Mouse (Mus musculus) layer of hippocampus, adult 9-11 months (tissue): Measurements from ENCODE around the gene Orm2.
"Not testable (repeated sequence)": the region's sequence is repeated elsewhere in the genome, so short reads cannot be mapped to it uniquely, and the experiment has no call there.

Experiments used
- DNase-seq: peaks from one replicate; pipeline ENCODE4 v3.0.0; 2022

Gene Orm2

DNA sequence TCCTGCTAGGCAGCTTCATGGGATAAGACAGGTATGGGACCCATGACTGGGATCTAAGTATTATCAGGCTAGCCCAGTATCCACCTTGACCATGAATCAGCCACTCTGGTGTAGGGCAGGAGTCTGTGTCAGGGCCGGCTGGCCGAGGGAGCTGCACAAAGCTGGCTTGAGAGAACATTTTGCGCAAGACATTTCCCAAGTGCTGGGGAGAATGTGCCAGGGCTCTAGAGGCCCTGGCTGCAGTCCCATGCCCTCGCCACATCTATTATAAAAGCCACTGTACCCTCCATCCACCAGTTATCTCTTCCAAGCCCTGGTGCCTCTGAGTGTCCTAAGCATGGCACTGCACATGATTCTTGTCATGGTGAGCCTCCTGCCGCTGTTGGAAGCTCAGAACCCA lies at the start of gene Orm2:
Gene Orm2, plus strand, starts transcription at position 300 of the 400 bp plus-strand sequence.
- DNase-seq = no peak

- no peak for DNase-seq
These were observed 48.2 kb upstream of the Orm2 start for GRCm38 (mm10) chr4:63314063-63314462.

- DNase-seq = peak; percentile 29
These were observed 46.0 kb upstream of the Orm2 start for GRCm38 (mm10) chr4:63316076-63316746.

GRCm38 (mm10) chr4:63319566-63319965 lies 42.7 kb upstream of the Orm2 start:
- DNase-seq = not testable (repeated sequence)

DNA sequence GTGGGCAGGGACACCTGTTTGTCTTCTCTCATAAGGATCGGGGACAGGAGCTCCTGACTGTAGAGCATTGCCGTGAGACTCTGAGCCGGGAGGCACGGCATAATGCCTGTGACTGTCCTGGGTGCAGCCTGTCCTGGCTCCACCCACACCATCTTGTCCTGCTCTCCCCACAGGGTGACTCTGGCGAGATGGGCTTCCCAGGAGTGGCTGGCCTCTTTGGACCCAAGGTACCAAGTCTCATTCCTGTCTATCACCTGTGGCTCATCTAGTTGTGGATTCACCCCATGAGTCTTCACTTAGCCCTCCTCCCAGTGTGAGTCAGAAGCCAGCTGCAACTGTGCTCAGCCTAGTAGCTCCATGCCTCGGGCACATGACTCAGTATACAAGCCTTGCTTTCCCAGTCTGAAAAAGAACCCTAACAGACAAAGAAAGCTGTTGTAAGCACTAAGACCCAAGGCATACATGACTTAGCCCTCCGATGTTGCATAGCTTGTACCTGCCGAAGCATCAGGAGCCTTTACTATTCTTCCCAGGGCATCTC lies 38.9 kb upstream of the Orm2 start:
- DNase-seq = no peak

DNA sequence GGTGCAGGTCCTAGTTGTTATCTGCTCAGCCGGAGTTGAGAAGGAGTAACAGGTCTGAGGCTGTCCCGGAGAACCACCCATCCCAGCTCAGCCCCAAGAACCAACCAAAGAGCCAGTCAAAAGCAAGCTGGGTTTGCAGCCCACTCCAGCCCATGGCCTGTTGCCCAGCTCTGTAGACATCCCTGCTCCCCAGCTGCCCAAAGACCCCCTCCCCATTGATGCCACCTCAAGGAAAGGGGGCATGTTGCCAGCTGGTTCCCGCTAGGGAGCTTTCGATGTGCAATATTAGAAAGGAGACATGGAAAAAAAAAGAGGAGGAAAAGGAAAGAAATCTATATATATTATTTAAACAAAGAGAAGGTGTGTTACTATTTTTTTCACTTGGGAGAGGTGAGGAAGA lies 28.8 kb upstream of the Orm2 start:
- no peak for DNase-seq

- peak; percentile 13 for DNase-seq
These were observed 23.7 kb upstream of the Orm2 start for GRCm38 (mm10) chr4:63338414-63339076.

- DNase-seq = no peak
These were observed 19.8 kb upstream of the Orm2 start for GRCm38 (mm10) chr4:63342491-63342890.

DNA sequence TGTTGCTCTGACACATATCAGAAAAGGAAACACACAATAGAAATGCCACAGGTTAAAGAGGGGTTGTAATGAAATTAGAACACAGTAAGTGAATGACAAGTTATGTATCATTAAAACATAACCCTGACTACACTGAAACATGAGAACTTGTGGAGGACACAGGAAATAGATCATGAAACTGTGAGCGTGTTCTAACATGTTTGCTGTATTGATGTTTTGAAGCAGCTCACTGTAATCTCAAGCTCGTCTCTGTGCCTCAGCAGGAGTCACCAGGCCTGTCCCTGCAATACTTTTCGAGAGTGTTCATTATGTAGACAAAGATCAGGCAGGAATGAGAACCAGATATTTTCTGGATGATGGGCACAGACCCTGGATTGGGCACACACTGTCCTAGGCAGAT lies 18.6 kb upstream of the Orm2 start:
- DNase-seq = no peak

- no peak for DNase-seq
These were observed 18.0 kb upstream of the Orm2 start, which contains the start of gene Orm1 for GRCm38 (mm10) chr4:63344295-63344694. Gene Orm1 (plus strand): TSS chr4:63344560.

- no peak for DNase-seq
These were observed 17.0 kb upstream of the Orm2 start for GRCm38 (mm10) chr4:63345261-63345660.

DNA sequence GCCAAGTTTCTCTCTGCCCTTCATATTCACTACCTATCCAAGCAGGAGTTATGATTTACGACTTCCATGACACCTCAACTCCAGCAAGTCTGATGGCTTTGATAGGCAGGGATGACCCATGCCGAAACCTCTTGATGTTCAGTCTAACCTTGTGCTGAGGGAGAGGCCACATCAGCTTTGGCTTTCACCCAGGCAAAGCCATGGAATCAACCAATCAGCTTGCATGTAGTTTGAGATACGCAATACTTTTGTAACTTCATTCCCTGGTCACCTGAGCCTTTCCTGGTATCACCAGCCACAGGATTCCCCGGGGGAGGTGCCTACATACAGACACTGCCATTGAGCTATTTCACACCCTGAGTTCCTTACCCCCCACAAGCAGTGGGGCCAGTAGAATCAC lies 15.6 kb upstream of the Orm2 start:
- DNase-seq = no peak

DNA sequence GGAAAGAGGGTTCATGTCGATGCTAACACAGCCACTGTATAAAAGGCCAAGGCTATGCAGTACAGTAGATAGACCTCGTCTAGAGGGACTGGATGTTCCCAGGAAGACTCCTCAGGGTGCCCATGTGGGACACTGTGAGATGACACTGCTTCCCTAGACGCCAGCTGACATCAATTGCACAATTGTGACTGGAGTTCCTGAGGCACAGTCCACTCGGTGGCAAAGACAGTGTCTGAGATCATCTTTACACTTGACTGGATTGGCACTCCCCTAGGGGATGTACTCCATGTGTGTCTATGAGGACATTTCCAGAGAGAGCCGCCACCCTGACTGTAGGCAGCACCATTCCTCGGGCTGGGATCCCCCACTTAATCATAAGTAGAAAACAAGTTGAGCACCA lies 13.7 kb upstream of the Orm2 start:
- DNase-seq = no peak

DNA sequence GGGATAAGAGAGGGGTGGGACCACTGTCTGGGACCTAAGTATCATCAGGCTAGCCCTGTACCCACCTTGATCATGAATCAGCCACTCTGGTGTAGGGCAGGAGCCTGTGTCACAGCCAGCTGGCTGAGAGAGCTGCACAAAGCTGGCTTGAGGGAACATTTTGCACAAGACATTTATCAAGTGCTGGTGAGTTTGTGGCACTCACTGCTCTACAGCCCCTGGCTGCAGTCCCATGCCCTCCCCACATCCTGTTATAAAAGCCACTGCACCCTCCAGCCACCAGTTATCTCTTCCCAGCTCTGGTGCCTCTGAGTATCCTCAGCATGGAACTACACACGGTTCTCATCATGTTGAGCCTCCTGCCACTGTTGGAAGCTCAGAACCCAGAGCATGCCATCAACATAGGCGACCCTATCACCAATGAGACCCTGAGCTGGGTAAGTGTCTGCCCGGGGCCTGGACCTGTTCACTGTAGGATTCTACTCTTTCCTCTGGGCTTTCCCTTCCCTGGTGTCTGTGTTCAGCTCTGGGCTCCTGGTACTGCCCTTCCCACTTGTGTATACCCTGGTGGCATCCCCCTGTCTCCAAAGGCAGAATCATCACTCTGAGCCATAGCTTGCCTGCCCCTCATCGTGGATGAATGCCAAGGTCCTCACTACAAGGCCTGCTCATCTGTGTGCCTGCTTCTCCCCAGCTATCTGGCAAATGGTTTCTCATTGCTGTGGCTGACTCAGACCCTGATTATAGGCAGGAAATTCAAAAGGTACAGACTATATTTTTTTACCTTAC lies 6.2 kb upstream of the Orm2 start, which contains the start of gene Orm3:
Gene Orm3, plus strand, starts transcription at position 286 of the 789 bp plus-strand sequence.
- DNase-seq = no peak

DNA sequence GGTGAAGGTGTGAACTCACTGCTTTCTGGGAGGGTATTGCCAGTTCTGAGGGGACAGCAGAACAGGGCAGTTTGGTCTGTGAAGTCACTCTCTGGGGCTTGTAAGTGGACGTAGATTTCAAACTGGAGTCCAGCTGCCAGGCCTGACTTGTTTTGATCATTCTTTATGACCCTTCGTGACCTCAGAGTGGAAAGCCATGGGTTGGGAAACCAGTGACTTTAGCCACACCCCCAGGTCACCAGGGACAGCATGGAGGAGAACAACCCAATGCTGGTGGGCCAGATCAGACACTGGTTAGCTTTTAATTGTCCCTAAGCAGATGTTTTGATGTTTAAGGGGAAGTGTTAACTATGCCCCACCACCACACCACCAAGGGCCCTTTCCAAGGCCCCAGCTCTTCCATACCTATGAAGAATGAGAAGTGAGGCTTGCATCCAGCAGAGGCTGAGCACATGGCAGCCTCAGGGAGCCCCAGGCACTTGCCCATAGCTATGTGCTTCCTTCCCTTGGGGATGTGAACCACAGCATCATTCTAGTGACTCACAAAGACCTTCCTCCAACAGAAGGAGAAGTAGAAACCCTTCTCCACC lies 5.2 kb upstream of the Orm2 start:
- DNase-seq = no peak

DNA sequence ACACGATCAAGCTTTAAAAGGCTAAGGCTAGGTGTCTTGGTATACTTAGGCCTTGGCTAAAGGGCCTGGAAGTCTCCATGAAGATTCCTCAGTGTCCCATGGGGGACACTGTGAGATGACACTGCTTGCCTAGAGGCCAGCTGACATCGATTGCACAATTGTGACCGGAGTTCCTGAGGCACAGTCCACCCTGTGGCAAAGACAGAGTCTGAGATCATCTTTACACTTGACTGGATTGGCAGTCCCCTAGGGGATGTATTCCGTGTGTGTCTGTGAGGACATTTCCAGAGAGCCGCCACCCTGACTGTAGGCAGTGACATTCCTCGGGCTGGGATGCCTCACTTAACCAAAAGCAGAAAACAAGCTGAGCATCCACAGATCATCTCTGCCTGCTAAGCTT lies 2.4 kb upstream of the Orm2 start:
- no peak for DNase-seq

DNA sequence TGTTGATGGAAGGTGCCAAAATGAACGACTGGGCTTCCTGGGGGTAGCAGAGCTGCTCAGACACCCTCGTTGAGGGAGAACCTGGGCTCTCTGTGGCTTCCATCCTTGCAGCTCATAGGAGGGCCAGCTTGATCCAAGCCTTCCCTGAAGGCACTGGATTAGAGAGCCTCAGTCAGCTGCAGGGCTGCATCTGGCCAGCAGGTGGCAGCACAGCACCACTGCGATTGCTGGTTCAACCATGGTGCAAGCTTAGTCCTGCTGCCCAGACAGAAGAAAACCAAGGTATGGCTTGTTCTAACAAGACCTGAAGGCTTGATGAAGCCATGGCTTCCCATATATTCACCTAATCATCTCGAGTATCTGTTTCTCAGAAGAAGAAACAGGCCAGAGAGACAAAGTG lies 6.3 kb downstream of the Orm2 start:
- peak; percentile 74 for DNase-seq

- DNase-seq = no peak
These were observed 8.6 kb downstream of the Orm2 start for GRCm38 (mm10) chr4:63370897-63371296.

DNA sequence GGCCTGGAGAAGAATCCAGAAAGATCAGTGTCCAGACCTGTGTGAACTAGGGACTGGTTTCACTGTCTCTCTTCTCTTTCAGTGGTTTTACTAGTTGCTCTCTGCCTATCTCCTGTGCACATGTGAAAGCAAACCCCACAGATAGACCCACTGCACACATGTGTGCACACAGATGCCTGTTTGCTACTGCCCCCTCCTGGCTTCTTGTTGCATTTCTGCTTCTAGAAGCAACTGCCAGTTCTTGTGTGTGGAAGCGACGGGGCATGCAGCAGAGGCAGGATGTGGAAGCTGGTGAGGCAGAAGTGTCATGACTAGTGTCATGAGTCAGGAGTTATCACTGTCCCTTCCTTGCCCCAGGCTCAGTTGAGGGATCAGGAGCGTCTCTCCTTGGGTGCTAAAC lies 9.6 kb downstream of the Orm2 start:
- DNase-seq = no peak

DNA sequence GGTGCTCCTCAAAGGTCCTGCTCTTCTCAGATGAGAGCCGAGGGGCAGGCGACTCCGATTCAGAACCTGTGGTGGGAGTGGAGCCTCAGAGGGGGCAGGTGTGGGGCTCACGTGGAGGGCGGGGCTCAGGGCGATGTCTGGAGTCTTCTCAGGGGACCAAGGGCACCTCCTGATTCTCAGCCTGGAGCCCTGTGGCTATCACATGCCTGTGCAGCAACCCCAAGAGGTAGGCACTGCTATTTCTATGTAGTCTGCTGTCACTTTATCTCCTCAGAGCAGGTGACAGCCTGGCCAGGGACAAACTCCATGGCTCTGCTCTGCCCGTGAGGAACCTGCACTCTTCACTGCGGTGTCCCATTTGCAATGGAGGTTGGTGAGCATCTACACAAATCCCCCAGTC lies 11.2 kb downstream of the Orm2 start:
- no peak for DNase-seq

GRCm38 (mm10) chr4:63374331-63374730 lies 12.1 kb downstream of the Orm2 start:
- DNase-seq = no peak

GRCm38 (mm10) chr4:63375367-63375766 lies 13.1 kb downstream of the Orm2 start:
- no peak for DNase-seq

DNA sequence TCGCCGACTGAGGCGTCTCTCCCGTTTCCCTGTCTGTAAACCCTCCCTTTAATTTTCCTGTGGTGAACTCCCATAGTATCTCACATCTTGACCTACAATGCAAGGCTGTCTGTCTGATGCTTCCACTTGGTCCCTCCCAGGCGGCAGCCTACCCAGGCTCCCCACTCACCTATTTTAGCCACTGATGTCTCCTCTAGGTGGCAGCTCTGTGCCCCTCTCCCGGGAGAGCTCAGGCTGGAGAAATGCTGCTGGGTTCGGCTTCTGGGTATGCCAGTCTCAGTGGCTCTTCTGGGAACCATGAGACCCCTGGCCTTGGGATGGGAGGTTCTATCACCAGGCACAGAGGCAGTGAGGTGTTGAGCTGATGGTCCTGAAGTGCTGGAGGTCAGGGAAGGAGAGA lies 15.2 kb downstream of the Orm2 start:
- DNase-seq = no peak
